Mouse (Mus musculus) B cell, adult 62 days (primary cell): ENCODE results near the gene Abcd2. TPM values are rescaled to one million over a fixed set of nuclear protein-coding genes. Genes with fewer than 3 reads are reported as not detected.

Experiments
- total RNA-seq: library from RNA; stranded (reverse); gene quantifications from 4 replicates; pipeline ENCODE4 v1.2.4, GENCODE M21; 2023

The Abcd2 gene
- total RNA-seq, result 0.12 to 0.16 TPM in 2 of 4 replicates, not detected in the others

GRCm38 (mm10) chr15:91191412-91192222 lies at the start of gene Abcd2:
Gene Abcd2, minus strand, starts transcription at chr15:91191799.

DNA sequence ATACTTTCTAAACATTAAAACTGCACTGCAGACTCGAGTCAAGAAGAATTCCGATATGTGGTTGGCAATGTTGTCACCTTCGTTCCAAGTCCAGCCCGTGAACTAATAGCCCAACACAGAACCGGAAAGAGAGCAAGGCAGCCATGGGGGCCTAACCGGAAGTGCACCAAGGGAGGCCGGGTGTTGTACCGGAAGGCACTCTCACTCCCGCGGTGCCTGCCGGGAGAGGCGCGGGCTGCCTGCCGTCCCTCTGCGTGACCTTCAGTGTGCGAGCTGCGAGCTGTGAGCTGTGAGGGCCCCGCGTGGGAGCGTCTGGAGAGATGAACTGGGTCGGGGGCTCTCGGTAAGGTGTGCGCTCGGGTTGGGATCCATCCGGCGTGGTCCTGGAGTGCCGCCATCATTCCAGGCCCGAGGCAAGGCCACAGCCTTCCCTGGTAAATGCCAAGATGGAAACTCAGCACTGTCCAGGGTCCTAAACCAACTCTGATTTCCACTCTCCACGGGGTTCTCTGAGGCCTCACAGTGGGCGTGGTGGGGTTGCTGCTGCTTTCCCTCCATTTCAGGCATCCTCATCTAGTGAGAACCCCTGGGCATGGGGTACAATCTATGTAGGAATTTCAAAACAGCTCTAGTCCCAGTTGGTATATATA lies 7.8 kb upstream of the Abcd2 start, which contains the start of gene CN725425:
CN725425 (plus strand) TSS at position 239 of the 650 bp plus-strand sequence.

Other genes with a start within 250 kb of the Abcd2 start
- gene Kif21a, start 141.9 kb downstream of the Abcd2 start, total RNA-seq, result not detected in 4 replicates
- gene CN725425, start 7.7 kb upstream of the Abcd2 start, total RNA-seq, result not detected in 4 replicates